Mouse (Mus musculus) MEL (cell line): ENCODE measurements at regions not wholly inside any gene's neighbourhood (a gene's known extent, or its start where the extent isn't known, plus 50 kb on each side); places are given as distances from the start of the nearest gene placed in this dataset.
A peak's percentile ranks its signal among the peaks of the same experiment; 100 is the strongest.

ENCODE experiments used
- DNase-seq: peaks from one replicate; pipeline ENCODE4 v3.0.0; 2011; ENCODE audit warnings: low read depth, low spot score
- H3K27ac ChIP-seq: 2 replicates; pipeline ENCODE4 v1.5.1; 2012; ENCODE audit warnings: low read depth, mild to moderate bottlenecking, control low read depth, low read length, moderate library complexity; ENCODE audit not compliant: control insufficient read depth
- H3K27me3 ChIP-seq, 2 experiments: fragments of 150-350 bp in 1 of 2; sonication (generic) in 1 of 2; 2 replicates each; pipeline ENCODE4 v1.6.1; 2012; ENCODE audit warnings: low read length in 2 of 2, mild to moderate bottlenecking in 2 of 2, improper control_type of control experiment in 1 of 2, moderate library complexity in 1 of 2; ENCODE audit not compliant: insufficient read depth in 2 of 2, control insufficient read depth in 1 of 2
- H3K36me3 ChIP-seq, 2 experiments: 2 replicates each; pipeline ENCODE4 v1.6.1; 2012 to 2014; ENCODE audit warnings: low read length in 2 of 2, improper control_type of control experiment in 1 of 2, inconsistent platforms in 1 of 2, mild to moderate bottlenecking in 1 of 2; ENCODE audit not compliant: insufficient read depth in 2 of 2, control insufficient read depth in 1 of 2
- H3K4me1 ChIP-seq, 2 experiments: fragments of 150-350 bp in 1 of 2; sonication (generic) in 1 of 2; 2 replicates each; pipeline ENCODE4 v1.6.1; 2012; ENCODE audit warnings: low read length in 2 of 2, improper control_type of control experiment in 1 of 2, mild to moderate bottlenecking in 1 of 2; ENCODE audit not compliant: insufficient read depth in 2 of 2, control insufficient read depth in 1 of 2
- H3K4me3 ChIP-seq, 2 experiments: fragments of 150-350 bp in 1 of 2; sonication (generic) in 1 of 2; 2 replicates each; pipeline ENCODE4 v1.5.1; 2012; ENCODE audit warnings: low read depth in 2 of 2, low read length in 2 of 2, mild to moderate bottlenecking in 2 of 2, moderate library complexity in 2 of 2, control low read depth in 1 of 2, improper control_type of control experiment in 1 of 2; ENCODE audit not compliant: control insufficient read depth in 1 of 2, insufficient read depth in 1 of 2
- H3K79me2 ChIP-seq: 2 replicates; pipeline ENCODE4 v1.6.1; 2012; ENCODE audit warnings: mild to moderate bottlenecking, low read length, moderate library complexity; ENCODE audit not compliant: control insufficient read depth, poor library complexity, insufficient read depth
- H3K9ac ChIP-seq: 2 replicates; pipeline ENCODE4 v1.6.1; 2012; ENCODE audit warnings: low read depth, mild to moderate bottlenecking, control low read depth, low read length, moderate library complexity; ENCODE audit not compliant: control insufficient read depth, poor library complexity, severe bottlenecking
- H3K9me3 ChIP-seq: fragments of 150-350 bp; sonication (generic); replicated peaks from 2 replicates; pipeline ENCODE4 v1.6.1; 2012; ENCODE audit warnings: mild to moderate bottlenecking, low read length, improper control_type of control experiment, moderate library complexity; ENCODE audit not compliant: insufficient read depth
- BHLHE40 ChIP-seq: IDR thresholded peaks from 2 replicates; pipeline ENCODE4 v1.6.1; 2012; ENCODE audit warnings: low read depth, mild to moderate bottlenecking, inconsistent platforms, low read length, improper control_type of control experiment, borderline replicate concordance
- CTCF ChIP-seq, 3 experiments: IDR thresholded peaks in 2 of 3; conservative IDR thresholded peaks in 1 of 3; 2 replicates each; pipeline ENCODE4 v1.5.1; 2011 to 2012; ENCODE audit warnings: low read length in 3 of 3, low read depth in 2 of 3, mild to moderate bottlenecking in 2 of 3, improper control_type of control experiment in 1 of 3, inconsistent platforms in 1 of 3, mixed read lengths in 1 of 3, moderate library complexity in 1 of 3; ENCODE audit not compliant: control insufficient read depth in 1 of 3, insufficient read depth in 1 of 3, poor library complexity in 1 of 3, severe bottlenecking in 1 of 3
- E2F4 ChIP-seq: IDR thresholded peaks from 2 replicates; pipeline ENCODE4 v1.6.1; 2011; ENCODE audit warnings: low read depth, low read length, improper control_type of control experiment, borderline replicate concordance
- ETS1 ChIP-seq: IDR thresholded peaks from 2 replicates; pipeline ENCODE4 v1.6.1; 2012; ENCODE audit warnings: low read depth, mild to moderate bottlenecking, inconsistent platforms, low read length, improper control_type of control experiment, moderate library complexity
- GABPA ChIP-seq: IDR thresholded peaks from 2 replicates; pipeline ENCODE4 v1.6.1; 2012; ENCODE audit warnings: low read depth, mild to moderate bottlenecking, inconsistent platforms, low read length, improper control_type of control experiment, moderate library complexity
- HCFC1 ChIP-seq: IDR thresholded peaks from 2 replicates; pipeline ENCODE4 v1.6.1; 2012; ENCODE audit warnings: low read depth, mild to moderate bottlenecking, inconsistent platforms, low read length, improper control_type of control experiment, moderate library complexity
- KAT2A ChIP-seq: conservative IDR thresholded peaks from 2 replicates; pipeline ENCODE4 v1.6.1; 2012; ENCODE audit warnings: low read depth, low read length, improper control_type of control experiment, inconsistent platforms
- MAZ ChIP-seq: IDR thresholded peaks from 2 replicates; pipeline ENCODE4 v1.6.1; 2012; ENCODE audit warnings: low read depth, mild to moderate bottlenecking, inconsistent platforms, low read length, improper control_type of control experiment
- MXI1 ChIP-seq: IDR thresholded peaks from 2 replicates; pipeline ENCODE4 v1.6.1; 2011; ENCODE audit warnings: mild to moderate bottlenecking, low read depth, low read length, improper control_type of control experiment
- MYB ChIP-seq: IDR thresholded peaks from 2 replicates; pipeline ENCODE4 v1.6.1; 2011; ENCODE audit warnings: mild to moderate bottlenecking, low read depth, low read length, improper control_type of control experiment
- MYC ChIP-seq: IDR thresholded peaks from 2 replicates; pipeline ENCODE4 v1.6.1; 2011; ENCODE audit warnings: low read depth, mild to moderate bottlenecking, low read length, improper control_type of control experiment, moderate library complexity
- NRF1 ChIP-seq: IDR thresholded peaks from 2 replicates; pipeline ENCODE4 v1.6.1; 2014; ENCODE audit warnings: low read depth, mild to moderate bottlenecking, inconsistent platforms, low read length, improper control_type of control experiment, moderate library complexity; ENCODE audit not compliant: poor library complexity, insufficient read depth, severe bottlenecking
- POLR2AphosphoS2 ChIP-seq: IDR thresholded peaks from 2 replicates; pipeline ENCODE4 v1.6.1; 2011; ENCODE audit warnings: low read length, improper control_type of control experiment
- POLR2AphosphoS5 ChIP-seq: IDR thresholded peaks from 2 replicates; pipeline ENCODE4 v1.6.1; 2012; ENCODE audit warnings: low read depth, borderline replicate concordance, mild to moderate bottlenecking, inconsistent platforms, low read length, moderate library complexity, mixed read lengths
- RAD21 ChIP-seq: IDR thresholded peaks from 2 replicates; pipeline ENCODE4 v1.6.1; 2011; ENCODE audit warnings: mild to moderate bottlenecking, low read depth, low read length, improper control_type of control experiment
- RCOR1 ChIP-seq: IDR thresholded peaks from 2 replicates; pipeline ENCODE4 v1.6.1; 2012; ENCODE audit warnings: low read depth, mild to moderate bottlenecking, inconsistent platforms, low read length, improper control_type of control experiment
- SMC3 ChIP-seq: IDR thresholded peaks from 2 replicates; pipeline ENCODE4 v1.6.1; 2011; ENCODE audit warnings: low read depth, low read length, improper control_type of control experiment
- TBP ChIP-seq: IDR thresholded peaks from 2 replicates; pipeline ENCODE4 v1.8.0; 2011; ENCODE audit warnings: low read depth, low read length, improper control_type of control experiment
- TCF12 ChIP-seq: IDR thresholded peaks from 2 replicates; pipeline ENCODE4 v1.6.1; 2014; ENCODE audit warnings: low read depth, mild to moderate bottlenecking, inconsistent platforms, low read length, improper control_type of control experiment, moderate library complexity
- UBTF ChIP-seq: IDR thresholded peaks from 2 replicates; pipeline ENCODE4 v1.6.1; 2012; ENCODE audit warnings: low read depth, mild to moderate bottlenecking, inconsistent platforms, low read length, improper control_type of control experiment, moderate library complexity, borderline replicate concordance; ENCODE audit not compliant: insufficient read depth
- USF2 ChIP-seq, 2 experiments: IDR thresholded peaks; 2 replicates each; pipeline ENCODE4 v1.6.1; 2011 to 2012; ENCODE audit warnings: improper control_type of control experiment in 2 of 2, low read length in 2 of 2, borderline replicate concordance in 1 of 2, inconsistent platforms in 1 of 2, low read depth in 1 of 2, mild to moderate bottlenecking in 1 of 2; ENCODE audit not compliant: insufficient read depth in 1 of 2
- ZC3H11A ChIP-seq: IDR thresholded peaks from 2 replicates; pipeline ENCODE4 v1.6.1; 2012; ENCODE audit warnings: low read depth, mild to moderate bottlenecking, inconsistent platforms, low read length, improper control_type of control experiment
- ZNF384 ChIP-seq: IDR thresholded peaks from 2 replicates; pipeline ENCODE4 v1.6.1; 2012; ENCODE audit warnings: low read depth, mild to moderate bottlenecking, inconsistent platforms, low read length, improper control_type of control experiment

GRCm38 (mm10) chr3:149115901-149116300 is 125.5 kb upstream of the Adgrl2 start:
- H3K27ac ChIP-seq, result no peak overlapping the region
- DNase-seq, result no peak
- TF ChIP-seq HCFC1 (no peak), BHLHE40 (no peak), SMC3 (no peak), ZC3H11A (no peak)
- no peak overlapping the region for H3K4me3 ChIP-seq
- no peaks in the 10 kb centered on the region for H3K27me3 ChIP-seq
- peaks cover 0 to 8% of the 10 kb centered on the region in 2 experiments; a peak in 2 of 4 replicates for H3K36me3 ChIP-seq
- H3K9me3 ChIP-seq, result no peaks in the 10 kb centered on the region
- H3K79me2 ChIP-seq, result no peaks in the 10 kb centered on the region
- H3K4me1 ChIP-seq, result peaks cover 7 to 16% of the 10 kb centered on the region in 2 experiments
- no peak overlapping the region for H3K9ac ChIP-seq

- TF ChIP-seq HCFC1, result no peak
- TF ChIP-seq MYB, result no peak
- no peak for TF ChIP-seq TBP
- TF ChIP-seq ZNF384, result no peak
- TF ChIP-seq MYC, result no peak
- no peak for DNase-seq
- H3K79me2 ChIP-seq, result no peaks in the 10 kb centered on the region
- H3K27ac ChIP-seq, result no peak overlapping the region
- no peak overlapping the region for H3K4me3 ChIP-seq
- no peak overlapping the region for H3K9ac ChIP-seq
- H3K9me3 ChIP-seq, result no peaks in the 10 kb centered on the region
- H3K36me3 ChIP-seq, result peaks cover 0 to 8% of the 10 kb centered on the region in 2 experiments; a peak in 2 of 4 replicates
- peaks cover 7 to 16% of the 10 kb centered on the region in 2 experiments for H3K4me1 ChIP-seq
- H3K27me3 ChIP-seq, result no peaks in the 10 kb centered on the region
These were observed 122.5 kb upstream of the Adgrl2 start for GRCm38 (mm10) chr3:149112878-149113277.

- Histone ChIP-seq H3K4me1 (peaks cover 7 to 16% of the 10 kb centered on the region in 2 experiments), H3K4me3 (peak overlapping the region in 1 of 2 experiments; percentile 29; a peak in 1 of 4 replicates), H3K27ac (no peak overlapping the region), H3K79me2 (no peaks in the 10 kb centered on the region), H3K27me3 (no peaks in the 10 kb centered on the region), H3K9ac (no peak overlapping the region), H3K36me3 (peaks cover 0 to 8% of the 10 kb centered on the region in 2 experiments; a peak in 2 of 4 replicates), H3K9me3 (no peaks in the 10 kb centered on the region)
- DNase-seq, result peak; percentile 68
- no peak for TF ChIP-seq USF2 (IDR thresholded peaks at IDR 0.05; ENCODE audit: borderline replicate concordance in 1 of 2, insufficient read depth in 1 of 2, low read depth in 1 of 2, low read length in 2 of 2)
- TF ChIP-seq POLR2AphosphoS2, result no peak
- 0 out of 2 replicates have a peak, but pooled peaks have one; percentile 27 for TF ChIP-seq MYC
- TF ChIP-seq CTCF (IDR thresholded peaks at IDR 0.05 in 2 of 3, conservative IDR thresholded peaks at IDR 0.05 in 1 of 3; ENCODE audit: control insufficient read depth in 1 of 3, insufficient read depth in 1 of 3, low read depth in 2 of 3, low read length in 3 of 3, poor library complexity in 1 of 3, severe bottlenecking in 1 of 3), result no peak
- TF ChIP-seq POLR2AphosphoS5, result no peak
- TF ChIP-seq GABPA, result no peak
- no peak for TF ChIP-seq MAZ
- TF ChIP-seq MXI1, result 0 out of 2 replicates have a peak, but pooled peaks have one; percentile 27
- TF ChIP-seq KAT2A, result no peak
- peak; percentile 79 for TF ChIP-seq TCF12
- peak; percentile 83 for TF ChIP-seq ETS1
- no peak for TF ChIP-seq E2F4
- peak; percentile 66 for TF ChIP-seq RCOR1
- TF ChIP-seq UBTF, result no peak
- no peak for TF ChIP-seq NRF1
- no peak for TF ChIP-seq RAD21
These were observed 121.4 kb upstream of the Adgrl2 start for GRCm38 (mm10) chr3:149111529-149112439.
